Mouse (Mus musculus) limb, embryonic 12.5 days (tissue): Measurements from ENCODE around the gene Birc6. TPM values are rescaled to one million over a fixed set of nuclear protein-coding genes. Genes with fewer than 3 reads are reported as not detected.

Experiments
- ATAC-seq: fragments of 200-750 bp; cut with Nextera tagmentation; 2 replicates; pipeline ENCODE4 v1.8.0; 2017; ENCODE audit warnings: low read depth, moderate TSS enrichment; ENCODE audit not compliant: insufficient number of reproducible peaks, insufficient read depth, low FRiP score, low TSS enrichment
- H3K27ac ChIP-seq: fragments of 300-500 bp; sonication (generic); 2 replicates; pipeline ENCODE4 v1.5.1; 2016; ENCODE audit warnings: mild to moderate bottlenecking, moderate library complexity
- H3K27me3 ChIP-seq: fragments of 300-500 bp; sonication (generic); 2 replicates; pipeline ENCODE4 v1.6.1; 2016; ENCODE audit warnings: mild to moderate bottlenecking, moderate library complexity
- H3K36me3 ChIP-seq: fragments of 300-500 bp; sonication (generic); 2 replicates; pipeline ENCODE4 v1.6.1; 2016; ENCODE audit warnings: mild to moderate bottlenecking, moderate library complexity
- H3K4me1 ChIP-seq: fragments of 300-500 bp; sonication (generic); replicated peaks from 2 replicates; pipeline ENCODE4 v1.6.1; 2016
- H3K4me2 ChIP-seq: fragments of 300-500 bp; sonication (generic); 2 replicates; pipeline ENCODE4 v1.6.1; 2016; ENCODE audit warnings: mild to moderate bottlenecking, moderate library complexity
- H3K4me3 ChIP-seq: fragments of 300-500 bp; sonication (generic); replicated peaks from 2 replicates; pipeline ENCODE4 v1.5.1; 2016; ENCODE audit warnings: mild to moderate bottlenecking
- H3K9ac ChIP-seq: fragments of 300-500 bp; sonication (generic); replicated peaks from 2 replicates; pipeline ENCODE4 v1.6.1; 2016; ENCODE audit warnings: mild to moderate bottlenecking, moderate library complexity
- H3K9me3 ChIP-seq: fragments of 300-500 bp; sonication (generic); 2 replicates; pipeline ENCODE4 v1.6.1; 2016; ENCODE audit warnings: mild to moderate bottlenecking, moderate library complexity
- WGBS: fragments of 180-500 bp; shearing (Covaris S2); methylation state at CpG from one replicate; pipeline ENCODE4 v1.1.7; 2016; 5-methylcytosine and 5-hydroxymethylcytosine counted together
- polyA plus RNA-seq: library from polyadenylated mRNA; unstranded; fragments of >200 nt; fragmentation: Nextera tagmentation; extraction: Ambion mirVana; gene quantifications from 2 replicates; pipeline ENCODE4 v1.2.1, GENCODE M21; 2016

Gene Birc6
- polyA plus RNA-seq, 1 experiment from 2014 or later = 107 TPM

- H3K36me3 ChIP-seq = peaks cover 69% of the 10 kb centered on the region
- H3K27ac ChIP-seq = no peak overlapping the region
These were observed 36.1 kb downstream of the Birc6 start for GRCm38 (mm10) chr17:74564151-74564550.

DNA sequence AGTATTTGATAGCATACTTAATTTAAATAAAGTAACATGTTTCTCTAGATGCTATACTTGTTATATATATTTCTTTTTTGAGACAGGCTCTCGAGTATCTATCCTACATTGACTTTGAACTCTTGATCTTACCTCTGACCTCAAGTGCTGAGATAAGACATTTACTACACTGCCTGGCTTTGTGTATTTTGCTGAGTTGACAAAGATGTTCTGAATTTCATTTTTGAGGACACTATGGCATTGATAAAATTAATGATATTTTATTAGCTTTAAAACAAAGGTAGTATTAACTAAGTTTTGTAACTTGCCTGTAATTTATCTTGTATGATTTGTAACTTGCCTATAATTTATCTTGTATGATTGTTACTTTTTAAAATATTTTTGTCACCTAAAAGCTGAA, 41.1 kb downstream of the Birc6 start:
- Histone ChIP-seq H3K4me1 (no peaks in the 10 kb centered on the region), H3K4me2 (no peak overlapping the region), H3K27ac (no peak overlapping the region), H3K9me3 (no peaks in the 10 kb centered on the region), H3K27me3 (no peaks in the 10 kb centered on the region), H3K4me3 (no peak overlapping the region), H3K9ac (no peak overlapping the region), H3K36me3 (peaks cover 46% of the 10 kb centered on the region)
- 80% methylated on average over 1 of the region's 1 CpGs for WGBS
- no peak for ATAC-seq

More at GRCm38 (mm10) chr17:74564151-74564550, 36.1 kb downstream of the Birc6 start:
- ATAC-seq = no peak
- Histone ChIP-seq H3K4me3 (no peak overlapping the region), H3K27me3 (no peaks in the 10 kb centered on the region), H3K4me1 (no peaks in the 10 kb centered on the region), H3K9ac (no peak overlapping the region), H3K4me2 (no peak overlapping the region), H3K9me3 (no peaks in the 10 kb centered on the region)

DNA sequence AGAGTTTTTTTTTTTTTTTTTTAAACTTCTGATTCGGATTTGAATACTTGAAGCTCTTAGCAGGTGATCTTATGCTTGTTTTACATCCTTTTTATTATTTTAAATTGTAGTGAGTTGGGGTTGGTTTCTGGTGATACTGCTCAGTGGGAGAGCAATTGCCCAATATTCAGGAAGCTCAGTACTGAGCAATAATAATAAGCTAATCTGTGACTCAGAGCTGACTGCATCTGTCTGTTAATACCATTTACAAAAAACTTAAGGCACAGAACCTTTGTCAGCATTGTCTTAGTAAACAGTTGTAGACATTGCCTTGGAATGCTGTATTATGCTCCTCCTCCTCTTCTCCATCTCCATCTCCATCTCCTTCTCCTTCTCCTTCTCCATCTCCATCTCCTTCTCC, 42.5 kb downstream of the Birc6 start:
- no peak overlapping the region for H3K4me3 ChIP-seq
- H3K4me2 ChIP-seq = no peak overlapping the region
- no peak overlapping the region for H3K27ac ChIP-seq
- H3K36me3 ChIP-seq = peaks cover 45% of the 10 kb centered on the region
- ATAC-seq = no peak
- no peaks in the 10 kb centered on the region for H3K27me3 ChIP-seq
- H3K4me1 ChIP-seq = no peaks in the 10 kb centered on the region
- H3K9ac ChIP-seq = no peak overlapping the region
- H3K9me3 ChIP-seq = no peaks in the 10 kb centered on the region
- WGBS = 78% methylated on average over 1 of the region's 1 CpGs

GRCm38 (mm10) chr17:74577173-74577572, 49.1 kb downstream of the Birc6 start:
- ATAC-seq = no peak
- Histone ChIP-seq H3K9me3 (no peaks in the 10 kb centered on the region), H3K4me2 (no peak overlapping the region), H3K27ac (no peak overlapping the region), H3K36me3 (peaks cover 48% of the 10 kb centered on the region), H3K27me3 (no peaks in the 10 kb centered on the region), H3K4me1 (no peaks in the 10 kb centered on the region), H3K4me3 (no peak overlapping the region), H3K9ac (no peak overlapping the region)
- 52% methylated on average over 5 of the region's 5 CpGs for WGBS

- H3K4me2 ChIP-seq = no peak overlapping the region
- no peak overlapping the region for H3K27ac ChIP-seq
- no peak overlapping the region for H3K9ac ChIP-seq
- 89% methylated on average over 7 of the region's 7 CpGs for WGBS
- no peaks in the 10 kb centered on the region for H3K27me3 ChIP-seq
- no peak for ATAC-seq
- peaks cover 43% of the 10 kb centered on the region for H3K36me3 ChIP-seq
- H3K4me3 ChIP-seq = no peak overlapping the region
- no peaks in the 10 kb centered on the region for H3K4me1 ChIP-seq
- H3K9me3 ChIP-seq = no peaks in the 10 kb centered on the region
These were observed 51.5 kb downstream of the Birc6 start for GRCm38 (mm10) chr17:74579586-74579985.

DNA sequence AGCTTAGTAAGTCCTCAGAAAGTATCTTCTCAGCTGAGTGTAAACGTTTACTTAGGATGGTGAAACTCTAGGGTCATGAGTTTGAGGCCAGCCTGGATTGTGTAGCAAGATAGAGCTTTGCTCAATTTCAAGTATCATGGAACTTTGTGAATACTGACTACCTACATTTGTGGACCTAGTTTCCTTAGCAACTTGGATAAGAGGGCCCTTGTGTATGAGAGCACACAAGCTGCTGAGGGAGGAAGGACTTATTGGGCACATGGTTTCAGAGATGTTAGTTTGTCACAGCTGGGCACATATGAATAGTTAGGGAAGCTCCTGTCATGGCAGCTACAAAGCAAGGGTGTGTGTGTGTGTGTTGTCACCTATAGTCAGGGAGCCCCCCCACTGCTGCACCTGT, 52.6 kb downstream of the Birc6 start:
- H3K27ac ChIP-seq = no peak overlapping the region
- H3K9ac ChIP-seq = no peak overlapping the region
- H3K36me3 ChIP-seq = peaks cover 41% of the 10 kb centered on the region
- no peak for ATAC-seq
- H3K4me2 ChIP-seq = no peak overlapping the region
- H3K4me1 ChIP-seq = no peaks in the 10 kb centered on the region
- H3K27me3 ChIP-seq = no peaks in the 10 kb centered on the region
- no peaks in the 10 kb centered on the region for H3K9me3 ChIP-seq
- 95% methylated on average over 1 of the region's 1 CpGs for WGBS
- H3K4me3 ChIP-seq = no peak overlapping the region

- no peak for ATAC-seq
These were observed 58.7 kb downstream of the Birc6 start for GRCm38 (mm10) chr17:74586768-74587167.

DNA sequence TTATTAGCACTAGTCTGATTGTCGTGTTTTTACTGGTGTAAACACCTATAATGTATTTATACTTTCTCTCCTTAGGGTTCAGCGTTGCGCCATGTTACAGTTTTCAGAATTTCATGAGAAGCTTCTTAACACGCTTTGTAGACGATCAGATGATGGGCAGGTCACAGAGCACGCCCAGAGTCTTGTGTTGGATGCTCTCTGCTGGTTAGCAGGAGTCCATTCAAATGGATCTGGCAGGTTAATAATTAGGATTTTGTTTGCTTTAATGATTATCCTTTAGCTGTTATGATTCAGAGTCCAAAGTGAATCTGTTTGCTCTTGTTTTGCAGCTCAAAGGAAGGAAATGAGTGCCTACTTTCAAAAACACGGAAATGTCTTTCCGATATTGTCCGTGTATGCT, 70.8 kb downstream of the Birc6 start:
- Histone ChIP-seq H3K27me3 (no peaks in the 10 kb centered on the region), H3K36me3 (peaks cover 67% of the 10 kb centered on the region), H3K9ac (no peak overlapping the region), H3K4me2 (no peak overlapping the region), H3K4me3 (no peak overlapping the region), H3K4me1 (no peaks in the 10 kb centered on the region), H3K9me3 (no peaks in the 10 kb centered on the region), H3K27ac (no peak overlapping the region)
- WGBS = 95% methylated on average over 9 of the region's 9 CpGs
- ATAC-seq = no peak

More at GRCm38 (mm10) chr17:74586768-74587167, 58.7 kb downstream of the Birc6 start:
- Histone ChIP-seq H3K27me3 (no peaks in the 10 kb centered on the region), H3K9ac (no peak overlapping the region), H3K27ac (no peak overlapping the region), H3K36me3 (peaks cover 30% of the 10 kb centered on the region), H3K4me2 (no peak overlapping the region), H3K9me3 (no peaks in the 10 kb centered on the region), H3K4me3 (no peak overlapping the region), H3K4me1 (no peaks in the 10 kb centered on the region)
- WGBS = 92% methylated on average over 3 of the region's 3 CpGs

DNA sequence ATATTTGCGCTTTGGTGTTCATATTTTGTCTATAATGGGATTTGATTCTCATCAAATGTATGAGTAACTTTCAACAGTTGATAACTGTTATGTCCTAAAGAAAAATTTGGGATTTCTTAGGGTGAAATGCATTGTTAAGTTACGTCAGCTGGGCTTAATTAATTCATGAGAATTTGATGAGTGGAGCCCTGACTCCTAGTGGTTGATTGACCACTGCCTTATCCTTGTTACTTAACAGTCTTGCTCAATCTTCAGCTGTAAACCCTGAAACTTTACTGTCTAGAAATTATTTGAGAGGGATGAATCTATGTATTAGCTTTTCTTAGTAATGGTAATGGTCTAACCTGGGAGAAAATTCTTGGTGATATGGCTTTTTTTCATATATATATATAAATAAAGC, 71.3 kb downstream of the Birc6 start:
- Histone ChIP-seq H3K4me1 (no peaks in the 10 kb centered on the region), H3K4me3 (no peak overlapping the region), H3K27me3 (no peaks in the 10 kb centered on the region), H3K9ac (no peak overlapping the region), H3K9me3 (no peaks in the 10 kb centered on the region), H3K36me3 (peaks cover 66% of the 10 kb centered on the region), H3K4me2 (no peak overlapping the region), H3K27ac (no peak overlapping the region)
- 95% methylated on average over 2 of the region's 2 CpGs for WGBS
- no peak for ATAC-seq

DNA sequence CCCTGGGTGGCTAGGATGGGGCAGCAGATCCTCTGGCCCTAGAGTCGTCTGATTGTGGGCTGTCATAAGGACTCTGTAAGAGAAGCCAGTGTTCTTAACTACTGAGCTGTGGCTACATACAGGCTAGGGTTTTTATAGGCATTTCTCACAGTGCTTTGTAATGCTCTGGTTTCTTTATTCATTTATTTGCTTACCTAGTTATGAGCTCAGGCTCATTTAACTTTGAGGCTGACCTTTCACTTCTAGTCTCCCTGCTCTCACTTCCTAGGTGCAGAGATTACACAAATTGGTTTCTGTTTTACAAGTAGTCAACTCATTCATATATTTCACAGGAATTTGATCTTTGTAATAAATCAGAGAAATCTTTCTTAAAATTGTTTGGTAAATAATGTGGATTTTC, 73.1 kb downstream of the Birc6 start:
- Histone ChIP-seq H3K9me3 (no peaks in the 10 kb centered on the region), H3K27me3 (no peaks in the 10 kb centered on the region), H3K4me2 (no peak overlapping the region), H3K36me3 (peaks cover 66% of the 10 kb centered on the region), H3K4me1 (no peaks in the 10 kb centered on the region), H3K27ac (no peak overlapping the region), H3K4me3 (no peak overlapping the region), H3K9ac (no peak overlapping the region)
- 77% methylated on average over 1 of the region's 1 CpGs for WGBS
- no peak for ATAC-seq

GRCm38 (mm10) chr17:74630798-74631197, 102.7 kb downstream of the Birc6 start:
- Histone ChIP-seq H3K27me3 (no peaks in the 10 kb centered on the region), H3K4me3 (no peak overlapping the region), H3K4me1 (no peaks in the 10 kb centered on the region), H3K4me2 (no peak overlapping the region), H3K9me3 (no peaks in the 10 kb centered on the region), H3K9ac (no peak overlapping the region), H3K27ac (no peak overlapping the region), H3K36me3 (peaks cover 73% of the 10 kb centered on the region)
- ATAC-seq = no peak
- 84% methylated on average over 3 of the region's 3 CpGs for WGBS

- H3K36me3 ChIP-seq = peaks cover 75% of the 10 kb centered on the region
- ATAC-seq = no peak
- H3K9ac ChIP-seq = no peak overlapping the region
- H3K27ac ChIP-seq = no peak overlapping the region
- no peak overlapping the region for H3K4me2 ChIP-seq
- no peaks in the 10 kb centered on the region for H3K27me3 ChIP-seq
- H3K4me1 ChIP-seq = no peaks in the 10 kb centered on the region
- H3K4me3 ChIP-seq = no peak overlapping the region
- H3K9me3 ChIP-seq = no peaks in the 10 kb centered on the region
These were observed 114.3 kb downstream of the Birc6 start for GRCm38 (mm10) chr17:74642445-74642844.
